Mouse (Mus musculus) gastrocnemius, adult 2 months (tissue): ENCODE results near the gene Tent4a. TPM values are rescaled to one million over a fixed set of nuclear protein-coding genes. Genes with fewer than 3 reads are reported as not detected.

Source experiments
- DNase-seq: peaks from one replicate; pipeline ENCODE4 v3.0.0; 2022
- H3K27ac ChIP-seq: fragments of 200-600 bp; 2 replicates; pipeline ENCODE4 v1.8.1; 2022; ENCODE audit warnings: mild to moderate bottlenecking
- H3K4me3 ChIP-seq: fragments of 200-600 bp; 2 replicates; pipeline ENCODE4 v1.8.1; 2022; ENCODE audit warnings: mild to moderate bottlenecking, moderate library complexity
- CTCF ChIP-seq: fragments of 200-600 bp; IDR thresholded peaks from 2 replicates; pipeline ENCODE4 v1.8.1; 2022; ENCODE audit warnings: antibody characterized with exemption, mild to moderate bottlenecking, moderate library complexity
- intact Hi-C: fragments of 180-260 bp; cut with DNase I; formaldehyde crosslinking; loops from one replicate; pipeline ENCODE4 v1.15.1; 2025
- total RNA-seq, 2 experiments: library from RNA; stranded (reverse); gene quantifications; 2 replicates each; pipeline ENCODE4 v1.2.3; 2021

Gene Tent4a
- total RNA-seq, 2 experiments from 2014 or later, result 5.2 to 7.8 TPM

- no peak overlapping the region for H3K4me3 ChIP-seq
- H3K27ac ChIP-seq, result no peak overlapping the region
- no peak for DNase-seq
- TF ChIP-seq CTCF, result no peak
- intact Hi-C loops, result no loop called here
These were observed 8.6 kb downstream of the Tent4a start for GRCm38 (mm10) chr13:69525867-69526266.

GRCm38 (mm10) chr13:69524158-69524530 is 10.3 kb downstream of the Tent4a start:
- H3K27ac ChIP-seq, result no peak overlapping the region
- no peak overlapping the region for H3K4me3 ChIP-seq
- TF ChIP-seq CTCF, result no peak
- intact Hi-C loops, result no loop called here
- no peak for DNase-seq

GRCm38 (mm10) chr13:69523444-69524157 is 10.8 kb downstream of the Tent4a start:
- peak; percentile 12 for DNase-seq
- Histone ChIP-seq H3K4me3 (no peak overlapping the region), H3K27ac (no peak overlapping the region)
- no peak for TF ChIP-seq CTCF
- intact Hi-C loops, result no loop called here

- intact Hi-C loops, result no loop called here
- Histone ChIP-seq H3K27ac (no peak overlapping the region), H3K4me3 (no peak overlapping the region)
- DNase-seq, result peak; percentile 30
- TF ChIP-seq CTCF, result no peak
These were observed 12.1 kb downstream of the Tent4a start for GRCm38 (mm10) chr13:69522161-69522791.

- no peak for DNase-seq
- intact Hi-C loops, result no loop called here
- no peak for TF ChIP-seq CTCF
- Histone ChIP-seq H3K4me3 (no peak overlapping the region), H3K27ac (no peak overlapping the region)
These were observed 15.3 kb downstream of the Tent4a start for GRCm38 (mm10) chr13:69519137-69519536.

- Histone ChIP-seq H3K4me3 (no peak overlapping the region), H3K27ac (no peak overlapping the region)
- intact Hi-C loops, result no loop called here
- no peak for TF ChIP-seq CTCF
- peak; percentile 22 for DNase-seq
These were observed 17.0 kb downstream of the Tent4a start for GRCm38 (mm10) chr13:69517445-69517844.

- no peak overlapping the region for H3K4me3 ChIP-seq
- DNase-seq, result no peak
- intact Hi-C loops, result no loop called here
- TF ChIP-seq CTCF, result no peak
- H3K27ac ChIP-seq, result no peak overlapping the region
These were observed 19.3 kb downstream of the Tent4a start for GRCm38 (mm10) chr13:69515091-69515490.

- TF ChIP-seq CTCF, result peak; percentile 87
- Histone ChIP-seq H3K4me3 (no peak overlapping the region), H3K27ac (no peak overlapping the region)
- intact Hi-C loops, result loop anchor here (1.0 to 2.0 kb wide), 2 partner anchors 41 to 145 kb away; no protein-coding TSS in a partner anchor
- DNase-seq, result peak; percentile 11
These were observed 24.8 kb downstream of the Tent4a start for GRCm38 (mm10) chr13:69509391-69510244.

- Histone ChIP-seq H3K27ac (no peak overlapping the region), H3K4me3 (no peak overlapping the region)
- no peak for TF ChIP-seq CTCF
- intact Hi-C loops, result loop anchor here (2.0 kb wide), 1 partner anchor 147 kb away; no protein-coding TSS in a partner anchor
- DNase-seq, result no peak
These were observed 26.8 kb downstream of the Tent4a start for GRCm38 (mm10) chr13:69507666-69508065.

GRCm38 (mm10) chr13:69506341-69507086 is 27.9 kb downstream of the Tent4a start:
- intact Hi-C loops, result no loop called here
- H3K4me3 ChIP-seq, result no peak overlapping the region
- no peak for DNase-seq
- TF ChIP-seq CTCF, result no peak
- no peak overlapping the region for H3K27ac ChIP-seq

GRCm38 (mm10) chr13:69502863-69503262 is 31.6 kb downstream of the Tent4a start:
- intact Hi-C loops, result no loop called here

GRCm38 (mm10) chr13:69502157-69502750 is 32.2 kb downstream of the Tent4a start:
- TF ChIP-seq CTCF, result no peak

More at GRCm38 (mm10) chr13:69502863-69503262, 31.6 kb downstream of the Tent4a start:
- no peak for DNase-seq
- Histone ChIP-seq H3K4me3 (no peak overlapping the region), H3K27ac (no peak overlapping the region)
- TF ChIP-seq CTCF, result no peak

More at GRCm38 (mm10) chr13:69502157-69502750, 32.2 kb downstream of the Tent4a start:
- intact Hi-C loops, result no loop called here
- peak overlapping the region; percentile 20; the same call in 1 of the 2 replicates for H3K27ac ChIP-seq
- no peak overlapping the region for H3K4me3 ChIP-seq
- DNase-seq, result no peak
